Mouse (Mus musculus) limb, embryonic 15.5 days (tissue): ENCODE results near the gene Cps1. TPM values are rescaled to one million over a fixed set of nuclear protein-coding genes. Genes with fewer than 3 reads are reported as not detected.

Experiments
- ATAC-seq: fragments of 200-750 bp; cut with Nextera tagmentation; 2 replicates; pipeline ENCODE4 v1.8.0; 2017; ENCODE audit warnings: low read depth, moderate TSS enrichment; ENCODE audit not compliant: insufficient number of reproducible peaks, low FRiP score, low TSS enrichment
- H3K27ac ChIP-seq: fragments of 300-500 bp; sonication (generic); 2 replicates; pipeline ENCODE4 v1.5.1; 2015; ENCODE audit warnings: moderate library complexity, mild to moderate bottlenecking, inconsistent platforms
- H3K27me3 ChIP-seq: fragments of 300-500 bp; sonication (generic); 2 replicates; pipeline ENCODE4 v1.6.1; 2015; ENCODE audit warnings: inconsistent platforms
- H3K36me3 ChIP-seq: fragments of 300-500 bp; sonication (generic); 2 replicates; pipeline ENCODE4 v1.6.1; 2015; ENCODE audit warnings: inconsistent platforms
- H3K4me1 ChIP-seq: fragments of 300-500 bp; sonication (generic); 2 replicates; pipeline ENCODE4 v1.6.1; 2015; ENCODE audit warnings: inconsistent platforms
- H3K4me2 ChIP-seq: fragments of 300-500 bp; sonication (generic); 2 replicates; pipeline ENCODE4 v1.6.1; 2015; ENCODE audit warnings: mild to moderate bottlenecking, inconsistent platforms
- H3K4me3 ChIP-seq: fragments of 300-500 bp; sonication (generic); 2 replicates; pipeline ENCODE4 v1.5.1; 2015; ENCODE audit warnings: mild to moderate bottlenecking, inconsistent platforms
- H3K9ac ChIP-seq: fragments of 300-500 bp; sonication (generic); 2 replicates; pipeline ENCODE4 v1.6.1; 2015; ENCODE audit warnings: inconsistent platforms
- H3K9me3 ChIP-seq: fragments of 300-500 bp; sonication (generic); 2 replicates; pipeline ENCODE4 v1.6.1; 2016; ENCODE audit warnings: inconsistent platforms
- WGBS: fragments of 180-500 bp; shearing (Covaris S2); methylation state at CpG from one replicate; pipeline ENCODE4 v1.1.7; 2015; 5-methylcytosine and 5-hydroxymethylcytosine counted together
- polyA plus RNA-seq: library from polyadenylated mRNA; unstranded; fragments of >200 nt; fragmentation: Nextera tagmentation; extraction: Ambion mirVana; gene quantifications from 2 replicates; pipeline ENCODE4 v1.2.1, GENCODE M21; 2015

The Cps1 gene
- 0.12 and 0.16 TPM in 2 replicates for polyA plus RNA-seq

DNA sequence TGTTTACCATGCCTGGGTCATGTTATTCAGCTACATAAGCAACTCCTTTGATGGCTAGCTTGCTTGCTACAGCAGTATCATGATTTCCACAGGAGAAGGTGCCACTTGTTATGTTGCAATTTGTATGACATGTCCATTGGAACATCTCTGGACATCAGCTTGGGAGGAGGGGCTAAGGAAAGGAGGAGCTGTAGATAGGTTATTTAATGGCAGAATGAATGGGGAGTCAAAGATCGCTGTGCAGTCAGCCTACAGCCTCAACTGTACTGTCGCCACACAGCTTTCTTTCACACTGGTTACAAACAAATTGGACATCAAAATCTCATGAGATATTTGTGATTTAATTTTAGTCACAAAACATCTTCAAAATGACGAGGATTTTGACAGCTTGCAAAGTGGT is at the start of gene Cps1:
Gene Cps1 (plus strand): TSS at position 230 of the 400 bp plus-strand sequence.
- no peak within 1 kb of the TSS for H3K4me3 ChIP-seq
- no peak within 1 kb of the TSS for H3K9ac ChIP-seq
- no peak for ATAC-seq
- WGBS = 80% methylated on average over 3 of the region's 3 CpGs
- no peaks in the 10 kb centered on the region for H3K27me3 ChIP-seq
- no peak within 1 kb of the TSS for H3K27ac ChIP-seq
- no peaks in the 10 kb centered on the region for H3K4me1 ChIP-seq
- H3K9me3 ChIP-seq = no peaks in the 10 kb centered on the region
- no peaks in the 10 kb centered on the region for H3K36me3 ChIP-seq
- no peak within 1 kb of the TSS for H3K4me2 ChIP-seq

- no peak overlapping the region for H3K27ac ChIP-seq
- no peaks in the 10 kb centered on the region for H3K36me3 ChIP-seq
- H3K4me3 ChIP-seq = no peak overlapping the region
- ATAC-seq = no peak
- no peaks in the 10 kb centered on the region for H3K4me1 ChIP-seq
- no peak overlapping the region for H3K4me2 ChIP-seq
- no peaks in the 10 kb centered on the region for H3K27me3 ChIP-seq
- WGBS = 53% methylated on average over 2 of the region's 2 CpGs
- H3K9ac ChIP-seq = no peak overlapping the region
- H3K9me3 ChIP-seq = no peaks in the 10 kb centered on the region
Measured at GRCm38 (mm10) chr1:67077739-67078138, 45.1 kb upstream of the Cps1 start.

DNA sequence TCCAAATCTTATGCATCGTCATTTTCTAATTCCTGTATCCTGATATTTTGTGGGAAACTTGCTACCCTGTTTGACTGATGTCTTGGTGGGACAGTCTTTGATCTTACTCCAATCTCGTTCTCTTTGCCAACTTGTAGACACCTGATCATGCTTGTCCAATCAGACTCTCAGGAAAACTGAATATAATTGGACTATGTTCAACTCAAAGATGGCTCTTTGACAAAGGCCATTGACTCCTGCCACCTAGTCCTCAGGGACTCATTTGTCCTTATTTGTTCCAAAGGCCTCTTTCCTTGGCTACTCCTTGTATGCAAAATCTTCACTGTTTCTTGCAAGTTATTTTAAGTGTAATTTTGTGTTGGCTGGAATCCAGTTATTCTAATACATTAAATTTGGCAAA is 44.2 kb upstream of the Cps1 start:
- no peaks in the 10 kb centered on the region for H3K9me3 ChIP-seq
- WGBS = 72% methylated on average over 2 of the region's 2 CpGs

GRCm38 (mm10) chr1:67079146-67079545 is 43.7 kb upstream of the Cps1 start:
- no peak for ATAC-seq
- whole genome bisulfite sequencing = 83% methylated on average over 7 of the region's 7 CpGs
- Histone ChIP-seq H3K4me2 (no peak overlapping the region), H3K27ac (no peak overlapping the region), H3K9me3 (no peaks in the 10 kb centered on the region), H3K27me3 (no peaks in the 10 kb centered on the region), H3K4me1 (no peaks in the 10 kb centered on the region), H3K9ac (no peak overlapping the region), H3K4me3 (no peak overlapping the region), H3K36me3 (no peaks in the 10 kb centered on the region)

More for the DNA sequence above, 44.2 kb upstream of the Cps1 start:
- H3K9ac ChIP-seq = no peak overlapping the region
- H3K4me3 ChIP-seq = no peak overlapping the region
- no peak for ATAC-seq
- H3K4me2 ChIP-seq = no peak overlapping the region
- H3K36me3 ChIP-seq = no peaks in the 10 kb centered on the region
- H3K27ac ChIP-seq = no peak overlapping the region
- no peaks in the 10 kb centered on the region for H3K27me3 ChIP-seq
- H3K4me1 ChIP-seq = no peaks in the 10 kb centered on the region

DNA sequence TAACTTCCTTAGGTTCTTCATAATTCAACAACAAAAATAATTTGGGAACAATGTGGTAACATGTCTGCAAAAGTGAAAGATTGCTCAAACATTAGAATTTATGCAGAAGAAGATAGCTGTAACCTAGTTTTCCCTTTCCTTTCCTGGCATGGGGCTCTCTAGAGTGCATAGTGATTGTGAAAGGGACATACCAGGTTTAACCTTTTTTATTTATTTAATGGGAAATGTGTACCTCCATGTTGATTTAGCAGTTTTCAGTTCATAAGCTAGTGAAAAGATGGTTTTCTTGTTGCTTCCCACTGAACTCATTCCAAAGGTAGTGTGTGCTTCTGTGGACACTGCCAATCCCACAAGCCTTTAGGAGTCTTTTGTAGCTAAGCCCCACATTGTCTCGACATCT is 30.4 kb upstream of the Cps1 start:
- H3K4me3 ChIP-seq = no peak overlapping the region
- no peaks in the 10 kb centered on the region for H3K27me3 ChIP-seq
- no peak for ATAC-seq
- no peak overlapping the region for H3K9ac ChIP-seq
- H3K4me2 ChIP-seq = no peak overlapping the region
- H3K4me1 ChIP-seq = no peaks in the 10 kb centered on the region
- no peak overlapping the region for H3K27ac ChIP-seq
- no peaks in the 10 kb centered on the region for H3K9me3 ChIP-seq
- WGBS = 86% methylated on average over 1 of the region's 1 CpGs
- H3K36me3 ChIP-seq = no peaks in the 10 kb centered on the region

DNA sequence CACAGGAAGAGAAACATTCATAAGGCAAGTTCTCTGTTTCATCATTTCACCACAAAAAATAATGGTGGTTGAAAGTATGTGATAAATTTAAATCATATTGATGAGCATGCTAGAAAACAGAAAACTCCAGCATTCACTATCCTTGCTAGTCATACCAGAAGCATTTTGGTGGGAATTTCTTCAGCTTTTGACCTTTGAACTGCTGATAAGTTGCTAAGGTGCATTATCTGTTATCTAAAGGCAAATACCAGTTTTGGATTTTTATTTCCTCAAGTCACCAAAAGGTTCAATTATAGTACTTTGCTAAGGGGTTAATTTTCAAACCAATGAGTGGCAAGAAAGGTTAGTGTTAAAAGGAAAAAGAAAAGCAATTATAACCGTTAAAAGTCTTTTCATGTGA is 23.6 kb upstream of the Cps1 start:
- Histone ChIP-seq H3K27ac (no peak overlapping the region), H3K4me3 (no peak overlapping the region), H3K4me1 (0 out of 2 replicates have a peak, but pooled peaks cover 4% of the 10 kb centered on the region), H3K9me3 (no peaks in the 10 kb centered on the region), H3K36me3 (no peaks in the 10 kb centered on the region), H3K27me3 (no peaks in the 10 kb centered on the region), H3K4me2 (no peak overlapping the region), H3K9ac (no peak overlapping the region)
- WGBS = 73% methylated on average over 1 of the region's 1 CpGs
- no peak for ATAC-seq

DNA sequence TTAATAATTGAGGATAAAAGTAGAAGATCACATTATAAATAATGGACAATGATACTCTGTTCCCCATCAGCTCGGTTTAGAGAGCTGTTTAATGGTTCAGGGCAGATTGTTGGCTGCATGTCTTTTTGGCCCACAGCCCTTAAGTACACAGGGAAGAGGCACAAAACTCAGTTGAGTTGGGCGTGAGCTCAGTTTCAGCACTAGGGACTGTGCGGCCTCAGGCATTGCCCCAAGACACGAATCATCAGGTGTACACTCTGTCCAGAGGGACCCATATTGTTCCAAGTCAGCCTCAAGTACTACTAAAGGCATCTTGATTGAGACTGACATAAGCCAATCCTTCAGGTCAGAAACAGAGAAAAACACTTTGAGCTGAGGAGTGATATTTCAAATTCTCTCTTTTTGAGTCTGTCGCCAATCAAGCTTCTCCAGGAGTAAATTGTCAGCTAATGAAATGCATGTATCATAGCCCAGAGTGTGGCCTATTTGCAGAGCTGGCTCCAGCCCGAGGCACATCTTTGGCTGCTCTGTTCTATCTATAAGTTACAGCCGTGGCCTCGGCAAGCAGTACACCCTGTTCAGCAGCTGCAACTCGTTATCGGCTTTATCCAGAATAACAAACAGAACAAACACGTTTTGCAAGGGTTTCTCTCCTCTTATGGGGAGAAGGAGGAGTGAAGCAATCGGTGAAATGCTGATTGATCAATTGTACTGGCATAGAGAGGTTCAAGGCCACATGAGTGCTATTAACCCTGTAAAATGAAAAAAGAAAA is 19.2 kb upstream of the Cps1 start:
- Histone ChIP-seq H3K27me3 (no peaks in the 10 kb centered on the region), H3K9ac (no peak overlapping the region), H3K4me3 (no peak overlapping the region), H3K4me2 (no peak overlapping the region), H3K36me3 (no peaks in the 10 kb centered on the region), H3K27ac (0 out of 2 replicates have a peak overlapping the region, but pooled peaks have one; percentile 9), H3K9me3 (no peaks in the 10 kb centered on the region; the same call in 1 of the 2 replicates), H3K4me1 (0 out of 2 replicates have a peak, but pooled peaks cover 4% of the 10 kb centered on the region)
- 19% methylated on average over 12 of the region's 12 CpGs for WGBS
- no peak for ATAC-seq

GRCm38 (mm10) chr1:67111621-67112298 is 11.1 kb upstream of the Cps1 start:
- no peak for ATAC-seq
- 88% methylated on average over 3 of the region's 3 CpGs for WGBS
- H3K9me3 ChIP-seq = no peaks in the 10 kb centered on the region; the same call in 1 of the 2 replicates
- no peak overlapping the region for H3K4me2 ChIP-seq
- H3K4me1 ChIP-seq = no peaks in the 10 kb centered on the region
- H3K4me3 ChIP-seq = no peak overlapping the region
- H3K27me3 ChIP-seq = no peaks in the 10 kb centered on the region
- no peaks in the 10 kb centered on the region for H3K36me3 ChIP-seq
- no peak overlapping the region for H3K9ac ChIP-seq
- H3K27ac ChIP-seq = no peak overlapping the region

GRCm38 (mm10) chr1:67113343-67114030 is 9.3 kb upstream of the Cps1 start:
- Histone ChIP-seq H3K9ac (no peak overlapping the region), H3K27ac (no peak overlapping the region), H3K4me1 (no peaks in the 10 kb centered on the region), H3K9me3 (no peaks in the 10 kb centered on the region; the same call in 1 of the 2 replicates), H3K4me2 (no peak overlapping the region), H3K36me3 (no peaks in the 10 kb centered on the region), H3K4me3 (no peak overlapping the region), H3K27me3 (no peaks in the 10 kb centered on the region)
- 70% methylated on average over 7 of the region's 7 CpGs for WGBS
- ATAC-seq = no peak

DNA sequence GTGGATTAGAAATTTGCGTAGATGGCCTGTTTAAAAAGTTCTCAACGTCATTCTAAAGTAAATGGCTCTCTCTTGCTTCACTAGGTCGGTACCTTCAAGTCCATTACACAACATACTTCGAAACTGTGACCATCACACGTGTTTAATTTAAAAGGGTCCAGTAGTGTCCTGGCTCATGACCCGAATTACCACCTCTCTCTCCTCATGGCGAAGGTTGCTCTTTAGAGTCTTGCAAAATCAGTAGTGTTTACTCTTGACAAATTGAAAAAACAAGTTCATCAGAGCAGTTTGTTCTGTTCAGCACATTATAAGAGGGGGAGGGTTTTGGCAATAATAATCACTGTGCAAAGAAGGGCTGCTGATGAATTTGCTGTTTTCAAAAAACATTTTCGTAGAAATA is 6.3 kb upstream of the Cps1 start:
- Histone ChIP-seq H3K27ac (no peak overlapping the region), H3K27me3 (no peaks in the 10 kb centered on the region), H3K9me3 (no peaks in the 10 kb centered on the region), H3K36me3 (no peaks in the 10 kb centered on the region), H3K4me2 (no peak overlapping the region), H3K4me3 (no peak overlapping the region), H3K4me1 (no peaks in the 10 kb centered on the region), H3K9ac (no peak overlapping the region)
- WGBS = 79% methylated on average over 8 of the region's 8 CpGs
- ATAC-seq = no peak

- no peak for ATAC-seq
- no peaks in the 10 kb centered on the region for H3K4me1 ChIP-seq
- no peak overlapping the region for H3K27ac ChIP-seq
- H3K9me3 ChIP-seq = no peaks in the 10 kb centered on the region
- H3K27me3 ChIP-seq = no peaks in the 10 kb centered on the region
- 80% methylated on average over 6 of the region's 6 CpGs for WGBS
- no peak overlapping the region for H3K4me3 ChIP-seq
- no peak overlapping the region for H3K4me2 ChIP-seq
- H3K9ac ChIP-seq = no peak overlapping the region
- no peaks in the 10 kb centered on the region for H3K36me3 ChIP-seq
Measured at GRCm38 (mm10) chr1:67117778-67118177, 5.0 kb upstream of the Cps1 start.

- Histone ChIP-seq H3K27me3 (no peaks in the 10 kb centered on the region), H3K4me2 (no peak overlapping the region), H3K9me3 (no peaks in the 10 kb centered on the region), H3K4me3 (no peak overlapping the region), H3K36me3 (no peaks in the 10 kb centered on the region), H3K4me1 (no peaks in the 10 kb centered on the region), H3K9ac (no peak overlapping the region), H3K27ac (no peak overlapping the region)
- 78% methylated on average over 2 of the region's 2 CpGs for WGBS
- no peak for ATAC-seq
Measured at GRCm38 (mm10) chr1:67125433-67125832, 2.6 kb downstream of the Cps1 start.
